Mouse (Mus musculus): ENCODE measurements around the gene Tns1. TPM values are rescaled to one million over a fixed set of nuclear protein-coding genes. Genes with fewer than 3 reads are reported as not detected.

Tns1 gene
- polyA plus RNA-seq, 1 experiment: 400 TPM

DNA sequence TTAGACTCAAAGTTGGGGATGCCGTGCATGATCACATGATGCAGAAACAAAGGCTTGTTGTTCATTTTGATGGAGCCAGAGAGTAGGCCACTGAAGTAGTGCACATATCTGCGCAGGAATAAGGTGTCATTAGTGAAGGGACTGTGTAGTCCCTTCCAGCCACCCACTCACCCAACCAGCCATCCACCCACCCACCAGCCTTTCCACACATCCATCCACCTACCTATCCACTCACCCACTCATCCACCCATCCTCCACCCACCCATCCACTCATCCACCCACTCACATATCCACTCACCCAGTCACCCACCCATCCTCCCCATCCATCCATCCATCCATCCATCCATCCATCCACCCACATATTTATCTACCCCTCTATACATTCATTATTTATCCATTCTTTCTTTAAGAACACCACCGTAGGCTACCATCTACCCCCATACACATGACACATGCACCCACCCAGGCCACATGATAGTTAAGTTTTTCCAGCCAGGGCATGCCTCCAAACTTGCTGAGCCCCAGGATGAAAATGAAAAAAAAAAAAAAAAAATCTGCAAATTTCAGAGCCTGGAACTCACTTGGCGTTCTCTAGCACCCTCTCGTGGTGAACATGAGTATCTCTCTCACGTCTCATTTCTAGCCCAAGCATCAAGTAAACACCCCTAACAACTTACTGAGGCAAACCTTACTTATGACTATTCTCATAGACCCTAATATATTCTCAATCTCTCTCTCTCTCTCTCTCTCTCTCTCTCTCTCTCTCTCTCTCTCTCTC, 137.8 kb downstream of the Tns1 start:
- 50% methylated on average over 6 of the region's 6 CpGs for WGBS
- no peak overlapping the region for H3K4me3 ChIP-seq (ENCODE audit: insufficient read depth, low read depth, low read length)
- no peak overlapping the region for H3K27ac ChIP-seq (ENCODE audit: insufficient read depth, low read depth, low read length)
- no peak for TF ChIP-seq POLR2A (IDR thresholded peaks at IDR 0.05; ENCODE audit: low read depth, low read length)
- peak; percentile 42 for TF ChIP-seq CTCF (conservative IDR thresholded peaks at IDR 0.05; ENCODE audit: insufficient read depth, insufficient read length, low read depth, low read length)
- peak; percentile 61 for DNase-seq
- H3K27me3 ChIP-seq (replicated peaks; ENCODE audit: control insufficient read depth, insufficient read depth, low read length): no peaks in the 10 kb centered on the region
- H3K36me3 ChIP-seq (ENCODE audit: control insufficient read depth, insufficient read depth, low read length): peaks cover 54% of the 10 kb centered on the region
- peaks cover 9% of the 10 kb centered on the region for H3K4me1 ChIP-seq (ENCODE audit: control insufficient read depth, insufficient read depth, low read length)

DNA sequence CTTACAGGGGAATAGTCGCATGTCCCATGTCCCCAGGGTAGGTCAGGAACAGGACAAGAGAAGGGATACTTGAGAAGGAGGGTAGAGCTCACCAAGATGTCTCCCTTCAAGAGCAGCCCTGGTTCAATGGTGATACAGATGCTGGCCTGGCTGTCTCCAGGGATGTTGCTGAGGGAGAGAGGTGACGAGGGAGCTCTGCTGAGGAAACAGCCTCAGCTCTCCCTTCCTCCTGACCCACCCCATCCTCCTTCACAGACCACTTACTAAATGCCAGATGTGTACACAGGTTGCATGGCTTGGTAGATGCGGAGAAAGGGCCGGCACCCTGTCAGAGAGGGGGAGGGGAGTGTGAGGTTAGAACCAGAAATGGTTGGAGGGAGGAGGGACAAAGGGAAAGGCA, 138.6 kb downstream of the Tns1 start:
- Histone ChIP-seq H3K27ac (ENCODE audit: insufficient read depth, low read depth, low read length) (no peak overlapping the region), H3K4me1 (ENCODE audit: control insufficient read depth, insufficient read depth, low read length) (peaks cover 11% of the 10 kb centered on the region), H3K27me3 (replicated peaks; ENCODE audit: control insufficient read depth, insufficient read depth, low read length) (no peaks in the 10 kb centered on the region), H3K36me3 (ENCODE audit: control insufficient read depth, insufficient read depth, low read length) (peaks cover 57% of the 10 kb centered on the region), H3K4me3 (ENCODE audit: insufficient read depth, low read depth, low read length) (no peak overlapping the region)
- 76% methylated on average over 4 of the region's 4 CpGs for WGBS
- no peak for DNase-seq
- no peak for TF ChIP-seq CTCF (conservative IDR thresholded peaks at IDR 0.05; ENCODE audit: insufficient read depth, insufficient read length, low read depth, low read length)
- TF ChIP-seq POLR2A (IDR thresholded peaks at IDR 0.05; ENCODE audit: low read depth, low read length): no peak

DNA sequence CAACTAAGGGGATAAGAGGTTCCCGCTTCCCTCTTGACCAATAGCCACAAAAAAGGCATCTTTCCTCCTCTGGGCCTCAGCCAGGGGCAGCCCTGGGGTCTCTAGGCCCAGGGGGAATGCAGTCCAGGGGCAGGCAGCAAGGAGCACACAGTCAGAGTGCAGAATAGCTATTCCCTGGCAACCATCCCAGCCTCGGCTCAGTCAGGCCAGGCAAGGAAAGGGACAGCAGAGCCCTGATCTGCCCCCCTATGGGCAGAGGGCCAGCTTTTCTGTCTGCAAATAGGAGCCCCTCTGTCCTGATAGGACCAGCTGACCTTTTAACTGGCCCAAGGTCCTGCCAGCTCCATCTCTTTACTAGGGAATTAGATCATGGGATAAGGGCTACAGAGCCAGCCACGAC, 145.0 kb downstream of the Tns1 start:
- Histone ChIP-seq H3K27ac (ENCODE audit: insufficient read depth, low read depth, low read length) (no peak overlapping the region), H3K27me3 (replicated peaks; ENCODE audit: control insufficient read depth, insufficient read depth, low read length) (no peaks in the 10 kb centered on the region), H3K4me1 (ENCODE audit: control insufficient read depth, insufficient read depth, low read length) (peaks cover 3% of the 10 kb centered on the region; the same call in 1 of the 2 replicates), H3K4me3 (ENCODE audit: insufficient read depth, low read depth, low read length) (no peak overlapping the region), H3K36me3 (ENCODE audit: control insufficient read depth, insufficient read depth, low read length) (peaks cover 52% of the 10 kb centered on the region)
- WGBS: 59% methylated on average over 3 of the region's 3 CpGs
- peak; percentile 55 for DNase-seq
- no peak for TF ChIP-seq CTCF (conservative IDR thresholded peaks at IDR 0.05; ENCODE audit: insufficient read depth, insufficient read length, low read depth, low read length)
- TF ChIP-seq POLR2A (IDR thresholded peaks at IDR 0.05; ENCODE audit: low read depth, low read length): no peak

DNA sequence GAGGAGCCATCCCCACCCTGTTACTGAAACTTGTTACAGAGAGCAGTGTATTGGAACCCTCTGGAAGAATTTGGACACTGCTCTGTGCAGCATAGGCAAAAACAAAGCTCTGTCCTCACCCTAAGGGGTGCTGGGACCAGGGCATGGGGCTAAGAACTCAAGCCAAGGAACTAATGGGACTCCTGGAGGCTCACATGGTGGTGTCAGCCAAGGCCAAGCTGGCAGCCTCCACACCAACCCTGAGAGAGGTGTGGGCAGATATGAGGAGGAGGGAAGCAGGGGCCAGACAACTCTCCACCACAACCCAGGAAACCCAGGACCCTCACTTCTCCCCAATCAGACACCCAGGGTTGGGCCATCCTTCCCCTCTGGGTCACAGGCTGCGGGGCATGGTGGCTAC, 145.7 kb downstream of the Tns1 start:
- no peak for DNase-seq
- H3K27ac ChIP-seq (ENCODE audit: insufficient read depth, low read depth, low read length): no peak overlapping the region
- no peak overlapping the region for H3K4me3 ChIP-seq (ENCODE audit: insufficient read depth, low read depth, low read length)
- H3K4me1 ChIP-seq (ENCODE audit: control insufficient read depth, insufficient read depth, low read length): peaks cover 5% of the 10 kb centered on the region; the same call in 1 of the 2 replicates
- peaks cover 50% of the 10 kb centered on the region for H3K36me3 ChIP-seq (ENCODE audit: control insufficient read depth, insufficient read depth, low read length)
- no peaks in the 10 kb centered on the region for H3K27me3 ChIP-seq (replicated peaks; ENCODE audit: control insufficient read depth, insufficient read depth, low read length)
- no peak for TF ChIP-seq CTCF (conservative IDR thresholded peaks at IDR 0.05; ENCODE audit: insufficient read depth, insufficient read length, low read depth, low read length)
- TF ChIP-seq POLR2A (IDR thresholded peaks at IDR 0.05; ENCODE audit: low read depth, low read length): no peak
- 96% methylated on average over 1 of the region's 1 CpGs for WGBS

DNA sequence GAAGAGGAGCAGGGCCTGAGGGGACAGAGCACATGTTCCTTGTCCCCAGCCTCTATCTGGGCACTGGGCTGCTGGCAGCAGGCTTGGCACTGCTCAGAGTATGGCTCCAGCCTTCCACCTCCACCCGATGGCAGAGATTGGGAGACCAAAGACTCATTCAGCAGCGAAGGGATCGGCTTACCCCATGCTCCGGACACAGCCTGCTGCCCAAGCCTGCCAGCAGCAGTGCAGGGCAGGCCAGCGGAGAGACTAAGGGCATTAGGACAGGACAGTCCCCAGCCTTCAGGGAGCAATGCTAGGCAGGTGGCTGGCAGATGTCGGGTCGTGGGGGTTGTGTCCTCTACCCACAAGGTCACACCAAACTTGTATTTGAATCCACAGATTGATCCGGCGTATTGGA, 150.3 kb downstream of the Tns1 start:
- Histone ChIP-seq H3K4me1 (ENCODE audit: control insufficient read depth, insufficient read depth, low read length) (peaks cover 20% of the 10 kb centered on the region), H3K36me3 (ENCODE audit: control insufficient read depth, insufficient read depth, low read length) (peaks cover 30% of the 10 kb centered on the region), H3K4me3 (ENCODE audit: insufficient read depth, low read depth, low read length) (no peak overlapping the region), H3K27ac (ENCODE audit: insufficient read depth, low read depth, low read length) (no peak overlapping the region), H3K27me3 (replicated peaks; ENCODE audit: control insufficient read depth, insufficient read depth, low read length) (no peaks in the 10 kb centered on the region)
- no peak for DNase-seq
- no peak for TF ChIP-seq CTCF (conservative IDR thresholded peaks at IDR 0.05; ENCODE audit: insufficient read depth, insufficient read length, low read depth, low read length)
- no peak for TF ChIP-seq POLR2A (IDR thresholded peaks at IDR 0.05; ENCODE audit: low read depth, low read length)
- 59% methylated on average over 9 of the region's 9 CpGs for WGBS

DNA sequence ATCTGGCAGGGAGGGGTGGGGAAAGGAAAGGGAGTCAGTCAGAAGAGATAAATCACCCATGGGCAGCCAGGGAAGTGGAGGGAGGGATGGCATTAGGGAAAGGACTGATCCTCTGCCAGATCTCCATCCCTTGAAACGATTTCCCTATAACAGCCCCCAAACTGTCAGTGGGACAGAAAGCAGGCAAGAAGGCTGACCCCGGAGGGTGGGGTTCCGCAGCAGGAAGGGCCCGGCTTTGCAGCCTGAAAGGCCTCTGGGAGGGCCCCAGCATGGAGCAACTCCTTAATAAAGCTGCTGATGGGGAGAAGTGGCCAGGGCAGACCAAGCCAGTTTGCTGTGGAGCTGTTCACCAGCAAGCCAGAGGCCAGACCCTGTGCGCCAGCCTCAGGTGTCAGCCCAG, 151.5 kb downstream of the Tns1 start:
- DNase-seq: no peak
- Histone ChIP-seq H3K27me3 (replicated peaks; ENCODE audit: control insufficient read depth, insufficient read depth, low read length) (no peaks in the 10 kb centered on the region), H3K36me3 (ENCODE audit: control insufficient read depth, insufficient read depth, low read length) (peaks cover 29% of the 10 kb centered on the region), H3K4me1 (ENCODE audit: control insufficient read depth, insufficient read depth, low read length) (peaks cover 25% of the 10 kb centered on the region), H3K27ac (ENCODE audit: insufficient read depth, low read depth, low read length) (no peak overlapping the region), H3K4me3 (ENCODE audit: insufficient read depth, low read depth, low read length) (no peak overlapping the region)
- no peak for TF ChIP-seq CTCF (conservative IDR thresholded peaks at IDR 0.05; ENCODE audit: insufficient read depth, insufficient read length, low read depth, low read length)
- TF ChIP-seq POLR2A (IDR thresholded peaks at IDR 0.05; ENCODE audit: low read depth, low read length): no peak
- 35% methylated on average over 5 of the region's 5 CpGs for WGBS

DNA sequence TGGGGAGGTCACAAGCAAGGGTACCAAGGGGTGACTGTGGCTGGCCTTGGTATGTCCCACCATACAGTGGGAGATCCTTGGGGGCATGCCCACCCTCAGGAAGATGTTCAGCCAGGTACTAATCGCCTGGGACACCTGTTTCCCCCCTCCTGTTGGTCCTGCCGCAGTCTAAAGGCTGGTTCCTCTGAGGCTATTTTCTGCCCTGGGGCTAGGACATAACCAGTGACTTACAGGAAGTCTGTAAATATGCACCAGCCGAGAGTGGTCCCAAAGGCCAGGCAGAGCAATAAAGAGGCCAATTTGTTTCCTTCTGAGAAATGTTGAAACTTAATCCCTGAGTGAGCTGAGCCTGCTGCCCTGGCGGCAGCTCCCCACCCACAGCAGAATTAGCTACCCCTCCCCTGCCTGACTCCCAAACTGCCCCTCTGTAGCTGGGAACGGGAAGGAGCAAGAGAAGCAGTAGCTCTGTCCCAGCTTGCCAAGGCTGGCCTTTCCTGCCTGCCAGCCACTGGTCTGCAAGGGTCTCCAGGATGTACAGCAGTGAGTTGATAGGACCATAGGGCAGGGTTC, 154.0 kb downstream of the Tns1 start:
- TF ChIP-seq POLR2A (IDR thresholded peaks at IDR 0.05; ENCODE audit: low read depth, low read length) (no peak), CTCF (conservative IDR thresholded peaks at IDR 0.05; ENCODE audit: insufficient read depth, insufficient read length, low read depth, low read length) (no peak)
- Histone ChIP-seq H3K27me3 (replicated peaks; ENCODE audit: control insufficient read depth, insufficient read depth, low read length) (no peaks in the 10 kb centered on the region), H3K27ac (ENCODE audit: insufficient read depth, low read depth, low read length) (peak overlapping the region; percentile 21), H3K4me3 (ENCODE audit: insufficient read depth, low read depth, low read length) (no peak overlapping the region), H3K36me3 (ENCODE audit: control insufficient read depth, insufficient read depth, low read length) (peaks cover 19% of the 10 kb centered on the region), H3K4me1 (ENCODE audit: control insufficient read depth, insufficient read depth, low read length) (peaks cover 39% of the 10 kb centered on the region)
- no peak for DNase-seq
- WGBS: 9% methylated on average over 5 of the region's 5 CpGs
